Mouse (Mus musculus) thymus, postnatal 36 days (tissue): Measurements from ENCODE around the gene Rnls.
"Not testable (repeated sequence)": the region's sequence is repeated elsewhere in the genome, so short reads cannot be mapped to it uniquely, and the experiment has no call there.

Experiments
- DNase-seq, 2 experiments: peaks; one replicate each; pipeline ENCODE4 v3.0.0; 2022; ENCODE audit warnings: mixed read lengths in 2 of 2

The Rnls gene

GRCm38 (mm10) chr19:33391651-33392382, at the start of gene Rnls:
Gene Rnls (minus strand): TSS chr19:33392295.
- peak; percentile 60 to 68 for DNase-seq

GRCm38 (mm10) chr19:33429457-33429856, 37.4 kb upstream of the Rnls start:
- no peak for DNase-seq

- not testable (repeated sequence) for DNase-seq
Measured at GRCm38 (mm10) chr19:33419368-33419767, 27.3 kb upstream of the Rnls start.

GRCm38 (mm10) chr19:33380825-33381224, 11.3 kb downstream of the Rnls start:
- DNase-seq = no peak

- no peak for DNase-seq
Measured at GRCm38 (mm10) chr19:33380386-33380785, 11.7 kb downstream of the Rnls start.

GRCm38 (mm10) chr19:33368808-33369207, 23.3 kb downstream of the Rnls start:
- no peak for DNase-seq

- peak; percentile 67 to 70 for DNase-seq
Measured at GRCm38 (mm10) chr19:33366661-33367060, 25.4 kb downstream of the Rnls start.

GRCm38 (mm10) chr19:33357019-33357418, 35.1 kb downstream of the Rnls start:
- DNase-seq = no peak

- no peak for DNase-seq
Measured at GRCm38 (mm10) chr19:33340119-33340518, 52.0 kb downstream of the Rnls start.

GRCm38 (mm10) chr19:33326706-33327641, 65.1 kb downstream of the Rnls start:
- DNase-seq = no peak

GRCm38 (mm10) chr19:33318785-33319184, 73.3 kb downstream of the Rnls start:
- DNase-seq = no peak

- DNase-seq = no peak
Measured at GRCm38 (mm10) chr19:33317130-33317529, 75.0 kb downstream of the Rnls start.

- DNase-seq = no peak
Measured at GRCm38 (mm10) chr19:33299726-33300292, 92.3 kb downstream of the Rnls start.

GRCm38 (mm10) chr19:33296338-33296737, 95.8 kb downstream of the Rnls start:
- DNase-seq = no peak

GRCm38 (mm10) chr19:33282985-33283384, 109.1 kb downstream of the Rnls start:
- DNase-seq = no peak

GRCm38 (mm10) chr19:33276421-33276820, 115.7 kb downstream of the Rnls start:
- no peak for DNase-seq

GRCm38 (mm10) chr19:33273676-33274075, 118.4 kb downstream of the Rnls start:
- DNase-seq = no peak

- no peak for DNase-seq
Measured at GRCm38 (mm10) chr19:33271571-33271970, 120.5 kb downstream of the Rnls start.

GRCm38 (mm10) chr19:33270231-33270630, 121.9 kb downstream of the Rnls start:
- DNase-seq = no peak

GRCm38 (mm10) chr19:33268044-33268443, 124.1 kb downstream of the Rnls start:
- peak; percentile 48 to 57 for DNase-seq

- no peak for DNase-seq
Measured at GRCm38 (mm10) chr19:33265245-33265644, 126.8 kb downstream of the Rnls start.

- no peak for DNase-seq
Measured at GRCm38 (mm10) chr19:33264224-33264993, 127.7 kb downstream of the Rnls start.

- DNase-seq = no peak
Measured at GRCm38 (mm10) chr19:33262421-33262820, 129.7 kb downstream of the Rnls start.
